Mouse (Mus musculus) splenic B cell, adult 2 months (primary cell): ENCODE results near the gene Ninl.

Experiments
- DNase-seq: peaks from one replicate; pipeline ENCODE4 v3.0.0-alpha.2; 2011; ENCODE audit warnings: low read depth, low spot score
- H3K27me3 ChIP-seq: 2 replicates; pipeline ENCODE4 v1.6.1; 2012; ENCODE audit warnings: mild to moderate bottlenecking, low read length, moderate library complexity, mixed read lengths; ENCODE audit not compliant: control insufficient read depth, poor library complexity, insufficient read depth, severe bottlenecking
- H3K36me3 ChIP-seq: 2 replicates; pipeline ENCODE4 v1.6.1; 2012; ENCODE audit warnings: mild to moderate bottlenecking, low read length, moderate library complexity, mixed read lengths; ENCODE audit not compliant: control insufficient read depth, poor library complexity, insufficient read depth, severe bottlenecking

The Ninl gene

GRCm38 (mm10) chr2:150978791-150979190, 60.4 kb downstream of the Ninl start:
- Histone ChIP-seq H3K36me3 (no peaks in the 10 kb centered on the region), H3K27me3 (no peaks in the 10 kb centered on the region)
- DNase-seq, result no peak

- Histone ChIP-seq H3K36me3 (no peaks in the 10 kb centered on the region), H3K27me3 (no peaks in the 10 kb centered on the region)
- DNase-seq, result no peak
These were observed 61.5 kb downstream of the Ninl start for GRCm38 (mm10) chr2:150977676-150978075.

GRCm38 (mm10) chr2:150976871-150977270, 62.3 kb downstream of the Ninl start:
- no peaks in the 10 kb centered on the region for H3K27me3 ChIP-seq
- DNase-seq, result no peak
- H3K36me3 ChIP-seq, result no peaks in the 10 kb centered on the region

GRCm38 (mm10) chr2:150973401-150974115, 65.6 kb downstream of the Ninl start:
- no peaks in the 10 kb centered on the region for H3K36me3 ChIP-seq
- H3K27me3 ChIP-seq, result no peaks in the 10 kb centered on the region
- DNase-seq, result no peak

- no peaks in the 10 kb centered on the region for H3K36me3 ChIP-seq
- no peak for DNase-seq
These were observed 66.5 kb downstream of the Ninl start for GRCm38 (mm10) chr2:150972681-150973080.

GRCm38 (mm10) chr2:150971856-150972255, 67.3 kb downstream of the Ninl start:
- DNase-seq, result no peak
- H3K36me3 ChIP-seq, result no peaks in the 10 kb centered on the region
- H3K27me3 ChIP-seq, result no peaks in the 10 kb centered on the region

More at GRCm38 (mm10) chr2:150972681-150973080, 66.5 kb downstream of the Ninl start:
- no peaks in the 10 kb centered on the region for H3K27me3 ChIP-seq

GRCm38 (mm10) chr2:150969231-150969630, 70.0 kb downstream of the Ninl start:
- no peaks in the 10 kb centered on the region for H3K27me3 ChIP-seq
- no peaks in the 10 kb centered on the region for H3K36me3 ChIP-seq
- no peak for DNase-seq

GRCm38 (mm10) chr2:150967491-150967890, 71.7 kb downstream of the Ninl start:
- no peaks in the 10 kb centered on the region for H3K36me3 ChIP-seq
- H3K27me3 ChIP-seq, result no peaks in the 10 kb centered on the region
- DNase-seq, result no peak

- no peaks in the 10 kb centered on the region for H3K27me3 ChIP-seq
- no peaks in the 10 kb centered on the region for H3K36me3 ChIP-seq
- no peak for DNase-seq
These were observed 73.2 kb downstream of the Ninl start for GRCm38 (mm10) chr2:150965951-150966350.

GRCm38 (mm10) chr2:150964641-150965040, 74.5 kb downstream of the Ninl start:
- H3K36me3 ChIP-seq, result no peaks in the 10 kb centered on the region
- H3K27me3 ChIP-seq, result no peaks in the 10 kb centered on the region
- no peak for DNase-seq

GRCm38 (mm10) chr2:150963246-150963645, 75.9 kb downstream of the Ninl start:
- H3K27me3 ChIP-seq, result no peaks in the 10 kb centered on the region
- no peak for DNase-seq
- H3K36me3 ChIP-seq, result no peaks in the 10 kb centered on the region

GRCm38 (mm10) chr2:150959521-150959920, 79.7 kb downstream of the Ninl start:
- DNase-seq, result no peak
- H3K36me3 ChIP-seq, result no peaks in the 10 kb centered on the region
- H3K27me3 ChIP-seq, result no peaks in the 10 kb centered on the region

- DNase-seq, result no peak
- H3K27me3 ChIP-seq, result no peaks in the 10 kb centered on the region
- no peaks in the 10 kb centered on the region for H3K36me3 ChIP-seq
These were observed 83.3 kb downstream of the Ninl start for GRCm38 (mm10) chr2:150955859-150956258.

- DNase-seq, result no peak
- Histone ChIP-seq H3K36me3 (no peaks in the 10 kb centered on the region), H3K27me3 (no peaks in the 10 kb centered on the region)
These were observed 88.0 kb downstream of the Ninl start for GRCm38 (mm10) chr2:150951201-150951600.

- no peak for DNase-seq
- Histone ChIP-seq H3K27me3 (no peaks in the 10 kb centered on the region), H3K36me3 (no peaks in the 10 kb centered on the region)
These were observed 89.1 kb downstream of the Ninl start for GRCm38 (mm10) chr2:150950056-150950455.

- DNase-seq, result no peak
- Histone ChIP-seq H3K27me3 (no peaks in the 10 kb centered on the region), H3K36me3 (no peaks in the 10 kb centered on the region)
These were observed 89.5 kb downstream of the Ninl start for GRCm38 (mm10) chr2:150949652-150950051.
